Mouse (Mus musculus) ES-E14 (cell line): ENCODE results near the gene Ret.

Source experiments
- CHD2 ChIP-seq: IDR thresholded peaks from 2 replicates; pipeline ENCODE4 v1.6.1; 2014; ENCODE audit warnings: mild to moderate bottlenecking, low read depth, low read length, inconsistent platforms
- HCFC1 ChIP-seq: IDR thresholded peaks from 2 replicates; pipeline ENCODE4 v1.6.1; 2012; ENCODE audit warnings: low read length, inconsistent platforms, borderline replicate concordance; ENCODE audit not compliant: insufficient read depth
- MAFK ChIP-seq: IDR thresholded peaks from 2 replicates; pipeline ENCODE4 v1.6.1; 2014; ENCODE audit warnings: mild to moderate bottlenecking, low read depth, low read length, inconsistent platforms; ENCODE audit not compliant: insufficient read depth
- ZC3H11A ChIP-seq: IDR thresholded peaks from 2 replicates; pipeline ENCODE4 v1.6.1; 2012; ENCODE audit warnings: low read depth, mild to moderate bottlenecking, inconsistent platforms, low read length, borderline replicate concordance
- ZNF384 ChIP-seq: IDR thresholded peaks from 2 replicates; pipeline ENCODE4 v1.6.1; 2012; ENCODE audit warnings: low read depth, low read length, inconsistent platforms

- no peak for TF ChIP-seq HCFC1
- no peak for TF ChIP-seq ZC3H11A
- TF ChIP-seq MAFK = no peak
- TF ChIP-seq ZNF384 = no peak
- no peak for TF ChIP-seq CHD2
These were observed 18.2 kb upstream of the Ret start for GRCm38 (mm10) chr6:118215676-118216075.
